Comparison of ENCODE assay signal across 8 mouse cellular contexts in genomic region chr14:49173290-49174135, GRCm38 (mm10). TPM values are rescaled to one million over a fixed set of nuclear protein-coding genes. Genes with fewer than 3 reads are reported as not detected.
DNase-seq lines count a peak whose midpoint lies in the region; ATAC-seq and TF ChIP-seq lines count a peak whose summit lies in the region.

No protein-coding gene starts in this region.

- peak overlapping the region; percentile 98 for H3K9ac ChIP-seq in hindbrain, embryonic 12.5 days
- H3K9ac ChIP-seq in liver, embryonic 16.5 days (ENCODE audit: low read depth, low read length): peak overlapping the region; percentile 97

- H3K27me3 ChIP-seq in spleen, adult 2 months (ENCODE audit: control insufficient read depth, insufficient read depth, low read length): no peaks in the 10 kb centered on the region
- H3K27me3 ChIP-seq in hindbrain, embryonic 12.5 days: no peaks in the 10 kb centered on the region
- no peaks in the 10 kb centered on the region for H3K27me3 ChIP-seq in liver, embryonic 16.5 days (ENCODE audit: control insufficient read depth, insufficient read depth, low read depth, low read length)

- H3K27ac ChIP-seq in spleen, adult 2 months (ENCODE audit: insufficient read depth, low read length): no peak overlapping the region
- peak overlapping the region; percentile 89 for H3K27ac ChIP-seq in hindbrain, embryonic 12.5 days
- peak overlapping the region; percentile 84 for H3K27ac ChIP-seq in liver, embryonic 16.5 days (ENCODE audit: low read length)

- TF ChIP-seq POLR2A in spleen, adult 2 months (IDR thresholded peaks at IDR 0.05; ENCODE audit: low read depth, low read length): no peak

- no peak for ATAC-seq in CD4-positive, CD25-positive, alpha-beta regulatory T cell, adult 4 months
- ATAC-seq in hindbrain, embryonic 12.5 days (ENCODE audit: low FRiP score): no peak
- no peak for ATAC-seq in liver, embryonic 16.5 days (ENCODE audit: low read depth)
- no peak for ATAC-seq in inflammation-experienced regulatory T-cells, adult 6 months

- peak overlapping the region; percentile 77 for H3K4me2 ChIP-seq in hindbrain, embryonic 12.5 days (replicated peaks)
- H3K4me2 ChIP-seq in liver, embryonic 16.5 days (ENCODE audit: low read depth, low read length): peak overlapping the region; percentile 93

- 58% methylated on average over 16 of the region's 16 CpGs for WGBS in spleen, adult 2 months
- WGBS in hindbrain, embryonic 12.5 days: 60% methylated on average over 16 of the region's 16 CpGs
- 43% methylated on average over 16 of the region's 16 CpGs for WGBS in liver, embryonic 16.5 days (ENCODE audit: insufficient replicate concordance)

- H3K4me3 ChIP-seq in spleen, adult 2 months (ENCODE audit: extremely low read depth, insufficient read depth, insufficient read length): peak overlapping the region; percentile 94
- H3K4me3 ChIP-seq in hindbrain, embryonic 12.5 days: peak overlapping the region; percentile 96
- peak overlapping the region; percentile 95 for H3K4me3 ChIP-seq in liver, embryonic 16.5 days (ENCODE audit: low read depth, low read length)

- H3K9me3 ChIP-seq in hindbrain, embryonic 12.5 days (replicated peaks): no peaks in the 10 kb centered on the region
- no peaks in the 10 kb centered on the region for H3K9me3 ChIP-seq in liver, embryonic 16.5 days (replicated peaks; ENCODE audit: control insufficient read depth, low read length)

- DNase-seq in CD4-positive, CD25-positive, alpha-beta regulatory T cell, adult 2 months (ENCODE audit: low read depth, low spot score): peak; percentile 35
- no peak for DNase-seq in spleen, adult 2 months (ENCODE audit: low read depth in 1 of 2, low spot score in 2 of 2)
- DNase-seq in spleen, adult 12 weeks (ENCODE audit: low spot score): no peak
- no peak for DNase-seq in gastrocnemius, adult 18-20 months (ENCODE audit: low spot score)

- no peak for TF ChIP-seq CTCF in spleen, adult 2 months (IDR thresholded peaks at IDR 0.05; ENCODE audit: extremely low read depth, insufficient read depth, insufficient read length, insufficient replicate concordance)

- H3K4me1 ChIP-seq in spleen, adult 2 months (ENCODE audit: control insufficient read depth, insufficient read depth, insufficient read length): peaks cover 8% of the 10 kb centered on the region; the same call in 1 of the 2 replicates
- peaks cover 23% of the 10 kb centered on the region for H3K4me1 ChIP-seq in hindbrain, embryonic 12.5 days
- peaks cover 25% of the 10 kb centered on the region for H3K4me1 ChIP-seq in liver, embryonic 16.5 days (ENCODE audit: control insufficient read depth, low read depth, low read length)

- peaks cover 3% of the 10 kb centered on the region; the same call in 1 of the 2 replicates for H3K36me3 ChIP-seq in spleen, adult 2 months (ENCODE audit: control insufficient read depth, insufficient read depth, low read length)
- no peaks in the 10 kb centered on the region for H3K36me3 ChIP-seq in hindbrain, embryonic 12.5 days
- H3K36me3 ChIP-seq in liver, embryonic 16.5 days (ENCODE audit: control insufficient read depth, insufficient read depth): no peaks in the 10 kb centered on the region; the same call in 1 of the 2 replicates

RNA-seq across cellular contexts. Expression of gene Naa30, which starts 1.5 kb away (rescaled TPM):
- 1 to 10 TPM; 4.5 to 9.4 TPM for polyA plus RNA-seq in CD4-positive, CD25-positive, alpha-beta regulatory T cell, adult 4 months (2017; shearing (Covaris generic))
- polyA plus RNA-seq in spleen, adult 2 months (2012; rRNA removed): 4.4 and 5.7 TPM in 2 replicates
- polyA plus RNA-seq in hindbrain, embryonic 12.5 days (2016; fragmentation: Nextera tagmentation; extraction: Ambion mirVana): 27.4 and 29.0 TPM in 2 replicates
- polyA plus RNA-seq in liver, embryonic 16.5 days (2015; fragmentation: Nextera tagmentation; extraction: Ambion mirVana): 2.9 TPM in 2 replicates
- 10 to 100 TPM in 1 of 3 experiments, 1 to 10 TPM in 2; 5.5 to 11.0 (median 9.1) TPM for polyA plus RNA-seq in inflammation-experienced regulatory T-cells, adult 6 months (2017; shearing (Covaris generic))
- total RNA-seq in gastrocnemius, adult 18-20 months (2021): 10 to 100 TPM; 19.1 to 22.8 TPM
